Mouse (Mus musculus) hindbrain, embryonic 11.5 days (tissue): ENCODE measurements at regions not wholly inside any gene's neighbourhood (a gene's known extent, or its start where the extent isn't known, plus 50 kb on each side); places are given as distances from the start of the nearest gene placed in this dataset.

Experiments used
- ATAC-seq: fragments of 200-750 bp; cut with Nextera tagmentation; 2 replicates; pipeline ENCODE4 v1.8.0; 2017; ENCODE audit warnings: mild to moderate bottlenecking, moderate TSS enrichment, moderate library complexity; ENCODE audit not compliant: low FRiP score
- DNase-seq: peaks from one replicate; pipeline ENCODE4 v3.0.0-alpha.2; 2015; ENCODE audit warnings: low spot score
- H3K27ac ChIP-seq: fragments of 300-500 bp; sonication (generic); 2 replicates; pipeline ENCODE4 v1.5.1; 2014; ENCODE audit warnings: mild to moderate bottlenecking, low read depth, low read length
- H3K27me3 ChIP-seq: fragments of 300-500 bp; sonication (generic); 2 replicates; pipeline ENCODE4 v1.6.1; 2014; ENCODE audit warnings: mild to moderate bottlenecking, low read length, moderate library complexity, mixed read lengths; ENCODE audit not compliant: control insufficient read depth, insufficient read depth
- H3K36me3 ChIP-seq: fragments of 300-500 bp; sonication (generic); 2 replicates; pipeline ENCODE4 v1.6.1; 2014; ENCODE audit warnings: mild to moderate bottlenecking, low read length, moderate library complexity, mixed read lengths; ENCODE audit not compliant: control insufficient read depth, insufficient read depth
- H3K4me1 ChIP-seq: fragments of 300-500 bp; sonication (generic); replicated peaks from 2 replicates; pipeline ENCODE4 v1.6.1; 2014; ENCODE audit warnings: low read length, mixed read lengths; ENCODE audit not compliant: control insufficient read depth, insufficient read depth
- H3K4me2 ChIP-seq: fragments of 300-500 bp; sonication (generic); replicated peaks from 2 replicates; pipeline ENCODE4 v1.6.1; 2014; ENCODE audit warnings: mild to moderate bottlenecking, low read depth, low read length
- H3K4me3 ChIP-seq: fragments of 300-500 bp; sonication (generic); 2 replicates; pipeline ENCODE4 v1.5.1; 2014; ENCODE audit warnings: low read depth, low read length
- H3K9ac ChIP-seq: fragments of 300-500 bp; sonication (generic); 2 replicates; pipeline ENCODE4 v1.6.1; 2014; ENCODE audit warnings: low read depth, low read length
- H3K9me3 ChIP-seq: fragments of 300-500 bp; sonication (generic); 2 replicates; pipeline ENCODE4 v1.6.1; 2016; ENCODE audit warnings: low read length; ENCODE audit not compliant: control insufficient read depth
- WGBS: fragments of 180-500 bp; shearing (Covaris S2); extraction: QIAGEN DNeasy Blood & Tissue Kit; methylation state at CpG from one replicate; pipeline ENCODE4 v1.1.7; 2014; 5-methylcytosine and 5-hydroxymethylcytosine counted together

DNA sequence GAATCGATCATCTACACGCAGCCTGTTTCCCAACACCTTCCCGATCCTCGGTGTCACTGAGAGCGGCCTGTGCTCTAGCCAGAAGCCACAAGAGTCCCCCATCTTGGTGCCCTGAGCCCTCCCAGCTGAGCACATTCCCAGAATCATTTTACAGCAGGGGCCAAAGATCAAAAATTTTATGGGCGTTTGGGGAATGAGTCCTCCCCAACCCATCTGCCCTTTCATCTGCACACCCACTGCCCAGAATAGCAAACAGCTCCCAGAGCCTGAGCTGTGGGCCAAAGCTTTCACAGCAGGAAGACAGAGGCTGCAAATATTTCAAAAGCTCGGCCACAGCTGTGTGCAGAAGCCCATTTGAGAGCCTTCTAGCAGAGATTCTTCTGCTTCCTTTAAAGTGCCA is 89.0 kb downstream of the Polr2m start:
- Histone ChIP-seq H3K27ac (no peak overlapping the region), H3K4me2 (no peak overlapping the region), H3K27me3 (no peaks in the 10 kb centered on the region), H3K9ac (no peak overlapping the region), H3K36me3 (no peaks in the 10 kb centered on the region), H3K9me3 (no peaks in the 10 kb centered on the region), H3K4me3 (no peak overlapping the region), H3K4me1 (no peaks in the 10 kb centered on the region)
- ATAC-seq: no peak
- DNase-seq: peak; percentile 7
- WGBS: 55% methylated on average over 7 of the region's 7 CpGs

GRCm38 (mm10) chr9:71390221-71390620 is 95.5 kb downstream of the Polr2m start:
- no peak overlapping the region for H3K27ac ChIP-seq
- no peak overlapping the region for H3K4me3 ChIP-seq
- no peaks in the 10 kb centered on the region for H3K27me3 ChIP-seq
- no peaks in the 10 kb centered on the region for H3K4me1 ChIP-seq
- H3K4me2 ChIP-seq: no peak overlapping the region
- H3K9me3 ChIP-seq: no peaks in the 10 kb centered on the region
- DNase-seq (no peak), ATAC-seq (no peak)
- no peak overlapping the region for H3K9ac ChIP-seq
- 72% methylated on average over 5 of the region's 5 CpGs for WGBS
- no peaks in the 10 kb centered on the region for H3K36me3 ChIP-seq

DNA sequence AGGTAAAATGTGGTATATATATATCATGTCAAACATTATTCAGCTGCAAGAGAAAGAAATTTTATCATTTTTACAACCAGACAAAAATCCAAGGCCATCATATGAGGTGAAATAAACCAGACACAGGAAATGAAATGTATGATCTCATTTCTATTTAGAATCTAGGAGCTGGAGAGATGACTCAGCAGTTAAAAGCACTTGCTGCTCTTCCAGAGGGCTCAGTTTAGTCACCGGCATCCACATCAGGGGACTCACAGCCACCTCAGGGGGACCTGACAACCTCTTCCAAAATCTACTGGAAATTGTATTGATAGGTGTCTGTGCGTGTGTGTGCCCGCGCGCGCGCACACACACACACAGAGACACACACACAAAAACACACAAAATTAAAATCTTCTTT is 98.3 kb downstream of the Polr2m start:
- Histone ChIP-seq H3K27ac (no peak overlapping the region), H3K4me1 (no peaks in the 10 kb centered on the region), H3K27me3 (no peaks in the 10 kb centered on the region), H3K9me3 (no peaks in the 10 kb centered on the region), H3K9ac (no peak overlapping the region), H3K4me3 (no peak overlapping the region), H3K36me3 (no peaks in the 10 kb centered on the region), H3K4me2 (no peak overlapping the region)
- 93% methylated on average over 7 of the region's 7 CpGs for WGBS
- ATAC-seq (no peak), DNase-seq (no peak)

GRCm38 (mm10) chr9:71383901-71384300 is 101.8 kb downstream of the Polr2m start:
- 69% methylated on average over 4 of the region's 4 CpGs for WGBS
- DNase-seq: no peak
- no peaks in the 10 kb centered on the region for H3K4me1 ChIP-seq
- H3K9ac ChIP-seq: no peak overlapping the region
- H3K4me3 ChIP-seq: no peak overlapping the region
- no peak for ATAC-seq
- H3K9me3 ChIP-seq: no peaks in the 10 kb centered on the region
- no peak overlapping the region for H3K27ac ChIP-seq
- H3K27me3 ChIP-seq: no peaks in the 10 kb centered on the region
- H3K36me3 ChIP-seq: no peaks in the 10 kb centered on the region
- H3K4me2 ChIP-seq: no peak overlapping the region

GRCm38 (mm10) chr9:71379731-71380250 is 105.9 kb downstream of the Polr2m start:
- no peaks in the 10 kb centered on the region for H3K4me1 ChIP-seq
- no peaks in the 10 kb centered on the region for H3K9me3 ChIP-seq
- H3K36me3 ChIP-seq: no peaks in the 10 kb centered on the region
- DNase-seq (no peak), ATAC-seq (no peak)
- WGBS: 79% methylated on average over 4 of the region's 4 CpGs
- no peak overlapping the region for H3K9ac ChIP-seq
- H3K27me3 ChIP-seq: no peaks in the 10 kb centered on the region
- H3K27ac ChIP-seq: no peak overlapping the region
- H3K4me3 ChIP-seq: no peak overlapping the region
- H3K4me2 ChIP-seq: no peak overlapping the region

DNA sequence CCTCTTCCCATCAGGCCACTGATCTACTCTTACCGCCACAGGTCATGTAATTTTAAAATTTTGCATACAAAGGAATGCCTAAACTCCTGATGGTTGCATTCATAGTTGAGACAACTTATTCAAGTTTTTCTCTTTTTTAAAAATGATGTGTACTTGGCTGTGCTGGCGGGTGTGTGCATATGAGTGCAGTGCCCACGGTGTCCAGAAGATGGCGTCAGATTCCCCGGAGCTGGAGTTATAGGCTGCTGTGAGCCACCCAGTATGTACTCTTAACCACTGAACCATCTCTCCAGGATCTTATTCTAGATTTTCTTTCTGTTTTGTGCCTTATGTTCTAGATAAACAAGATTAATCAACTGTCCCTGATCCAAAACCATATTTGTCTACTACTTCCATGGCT is 116.0 kb downstream of the Polr2m start:
- Histone ChIP-seq H3K27ac (no peak overlapping the region), H3K36me3 (no peaks in the 10 kb centered on the region), H3K4me2 (no peak overlapping the region), H3K27me3 (no peaks in the 10 kb centered on the region), H3K4me1 (no peaks in the 10 kb centered on the region), H3K4me3 (no peak overlapping the region), H3K9me3 (no peaks in the 10 kb centered on the region), H3K9ac (no peak overlapping the region)
- DNase-seq: no peak
- 90% methylated on average over 5 of the region's 5 CpGs for WGBS
- ATAC-seq: no peak

DNA sequence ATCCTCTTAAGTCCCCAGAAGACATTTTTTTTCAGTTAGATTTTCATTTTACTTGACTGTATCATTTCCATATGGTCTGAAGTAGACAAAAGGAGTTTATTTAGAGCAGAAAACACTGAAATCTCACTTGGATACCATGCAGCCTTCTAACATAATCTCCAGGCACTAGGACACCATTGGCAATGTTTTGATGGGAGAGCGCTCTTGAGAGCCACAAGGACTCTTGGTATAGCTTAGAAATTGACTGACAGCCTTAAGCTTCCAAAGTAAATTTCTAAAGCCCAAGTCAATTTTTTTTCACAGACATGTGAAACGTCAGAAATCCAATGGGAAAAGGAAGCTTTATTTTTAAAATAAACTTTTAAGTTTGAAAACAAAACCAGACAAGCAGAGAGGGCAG is 116.5 kb downstream of the Polr2m start:
- H3K4me1 ChIP-seq: no peaks in the 10 kb centered on the region
- H3K4me3 ChIP-seq: no peak overlapping the region
- 75% methylated on average over 2 of the region's 2 CpGs for WGBS
- H3K36me3 ChIP-seq: no peaks in the 10 kb centered on the region
- no peaks in the 10 kb centered on the region for H3K27me3 ChIP-seq
- no peak for ATAC-seq
- DNase-seq: no peak
- H3K4me2 ChIP-seq: no peak overlapping the region
- H3K9ac ChIP-seq: no peak overlapping the region
- no peaks in the 10 kb centered on the region for H3K9me3 ChIP-seq
- no peak overlapping the region for H3K27ac ChIP-seq

GRCm38 (mm10) chr9:71366573-71366972 is 119.2 kb downstream of the Polr2m start:
- H3K9ac ChIP-seq: no peak overlapping the region
- no peaks in the 10 kb centered on the region for H3K27me3 ChIP-seq
- H3K4me2 ChIP-seq: no peak overlapping the region
- no peak overlapping the region for H3K27ac ChIP-seq
- no peaks in the 10 kb centered on the region for H3K9me3 ChIP-seq
- no peak for ATAC-seq
- 82% methylated on average over 9 of the region's 9 CpGs for WGBS
- no peaks in the 10 kb centered on the region for H3K4me1 ChIP-seq
- no peak for DNase-seq
- H3K36me3 ChIP-seq: no peaks in the 10 kb centered on the region
- H3K4me3 ChIP-seq: no peak overlapping the region

DNA sequence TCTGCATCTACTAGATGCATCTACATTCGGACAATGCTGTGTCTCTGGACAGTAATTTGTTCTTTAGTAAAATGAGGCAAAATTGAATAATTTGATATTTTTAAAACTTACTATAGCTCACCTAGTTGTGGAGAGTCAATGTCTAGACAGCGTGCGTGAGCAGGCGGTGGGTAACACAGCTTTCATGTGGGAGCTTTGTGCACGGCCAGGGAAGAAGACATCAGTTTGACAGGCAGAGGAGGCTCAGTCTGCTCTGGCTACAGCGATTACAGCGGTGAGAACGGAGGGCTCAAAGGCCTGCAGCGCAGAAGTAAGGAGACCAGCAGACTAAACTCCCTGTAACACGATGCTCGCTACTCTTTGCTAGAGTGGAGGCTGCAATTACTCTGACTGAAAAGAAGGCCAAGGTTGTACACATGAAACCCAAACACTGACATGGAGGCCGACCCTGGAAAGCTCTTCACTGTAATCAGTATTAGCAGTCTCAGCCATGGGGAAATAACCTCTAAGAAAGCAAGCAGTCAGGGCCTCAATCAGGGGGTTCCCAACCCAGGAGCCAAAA is 120.5 kb downstream of the Polr2m start:
- WGBS: 63% methylated on average over 12 of the region's 12 CpGs
- DNase-seq (peak; percentile 10), ATAC-seq (no peak)
- Histone ChIP-seq H3K27ac (no peak overlapping the region), H3K36me3 (no peaks in the 10 kb centered on the region), H3K27me3 (no peaks in the 10 kb centered on the region), H3K4me2 (no peak overlapping the region), H3K9ac (no peak overlapping the region), H3K9me3 (no peaks in the 10 kb centered on the region), H3K4me3 (no peak overlapping the region), H3K4me1 (no peaks in the 10 kb centered on the region)
